Mouse (Mus musculus): ENCODE measurements around the gene Arl4c.

DNA sequence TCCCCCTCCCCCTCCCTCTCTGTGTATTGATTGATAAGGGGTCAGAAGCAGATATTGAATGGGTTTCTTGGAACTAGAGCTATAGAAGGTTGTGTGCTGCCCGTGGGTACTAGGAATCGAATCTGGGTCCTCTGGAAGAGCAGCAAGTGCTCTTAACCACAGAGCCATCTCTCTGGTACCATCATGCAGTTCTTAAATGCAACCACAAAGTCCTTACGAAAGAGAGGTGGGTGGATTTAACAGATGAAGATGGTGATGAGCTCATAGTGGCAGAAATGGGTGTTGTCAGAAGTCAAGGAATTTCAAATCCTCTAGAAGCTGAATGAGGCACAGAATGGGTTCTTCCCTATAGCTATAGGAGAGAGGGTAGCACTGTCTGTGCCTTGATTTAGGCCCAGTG, 40.8 kb downstream of the Arl4c start:
- TF ChIP-seq POLR2A (IDR thresholded peaks at IDR 0.05; ENCODE audit: insufficient read depth, low read depth, low read length): no peak
- no peak for TF ChIP-seq CTCF (IDR thresholded peaks at IDR 0.05; ENCODE audit: insufficient read depth, low read depth, low read length)

Data from olfactory bulb, adult 2 months (tissue).